Comparison of ENCODE assay signal across 10 mouse cellular contexts in the genomic region with DNA sequence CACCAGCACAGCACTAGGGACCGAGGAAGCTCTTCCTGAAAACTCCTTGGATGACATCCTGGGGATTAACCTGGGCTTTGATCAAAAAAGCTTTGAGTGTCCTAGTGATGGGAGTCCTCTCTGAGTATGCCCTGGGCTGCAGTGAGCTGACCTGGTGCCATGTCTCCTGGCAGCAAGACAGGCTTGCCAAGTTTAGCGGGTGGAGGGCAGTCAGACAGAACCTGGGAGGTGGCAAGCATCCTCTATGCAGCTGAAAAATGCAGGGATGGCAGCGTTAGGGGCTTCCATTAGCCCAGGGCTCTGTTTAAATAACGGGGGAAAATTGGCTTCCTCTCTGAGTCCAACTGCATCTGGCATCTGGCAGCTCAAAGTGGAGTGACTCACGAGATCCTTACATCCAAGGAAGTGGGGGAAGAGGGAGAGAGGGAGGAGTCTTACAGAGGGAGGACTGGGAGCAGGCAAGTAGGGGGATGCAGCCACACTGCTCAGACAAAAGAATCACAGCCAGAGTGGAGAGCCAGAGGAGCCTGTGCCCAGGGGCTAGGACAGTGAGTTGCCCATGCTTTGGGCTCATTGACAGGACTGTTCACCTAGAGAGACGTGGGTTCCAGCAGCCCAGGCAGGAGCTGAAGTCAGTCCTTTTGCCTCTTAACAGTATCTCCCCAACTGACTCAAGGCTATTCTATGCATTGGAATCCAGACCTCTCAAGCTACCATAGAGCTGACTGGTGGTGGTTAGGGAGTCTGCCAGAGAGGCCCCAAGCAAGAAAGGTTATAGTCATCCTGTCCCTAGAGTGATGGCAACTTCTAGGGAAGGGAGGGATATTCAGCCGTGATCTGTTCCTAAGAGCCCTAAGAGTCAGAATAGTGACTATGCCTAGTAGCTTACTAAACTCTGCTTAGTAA. TPM values are rescaled to one million over a fixed set of nuclear protein-coding genes. Genes with fewer than 3 reads are reported as not detected.
DNase-seq lines count a peak whose midpoint lies in the region; ATAC-seq and TF ChIP-seq lines count a peak whose summit lies in the region.
"Had no signal": no experiment of that assay in that cellular context is flagged by ENCODE, and none has a peak within 500 bp of the region (broad histone marks: within the 10 kb centered on the region; RNA-seq: fewer than 3 reads in every experiment).

No protein-coding gene starts in this region.

- no peak overlapping the region for H3K27ac ChIP-seq in lung, postnatal 0 days (ENCODE audit: low read length)
- H3K27ac ChIP-seq in hindbrain, embryonic 16.5 days (ENCODE audit: low read depth, low read length), result peak overlapping the region; percentile 21
- H3K27ac ChIP-seq in stomach, embryonic 15.5 days, result peak overlapping the region; percentile 48; the same call in 1 of the 2 replicates
- H3K27ac ChIP-seq: liver, embryonic 14.5 days had no signal

- H3K9me3 ChIP-seq in lung, postnatal 0 days (ENCODE audit: low read length), result no peaks in the 10 kb centered on the region
- no peaks in the 10 kb centered on the region for H3K9me3 ChIP-seq in hindbrain, embryonic 16.5 days (ENCODE audit: control insufficient read depth, low read length)
- H3K9me3 ChIP-seq in stomach, embryonic 15.5 days, result no peaks in the 10 kb centered on the region

- peak; percentile 62; the same call in 1 of the 2 replicates for ATAC-seq in lung, postnatal 0 days
- no peak for ATAC-seq in hindbrain, embryonic 16.5 days
- peak; percentile 63 for ATAC-seq in stomach, embryonic 15.5 days (ENCODE audit: insufficient read depth, low FRiP score, low read depth)

- 33% methylated on average over 7 of the region's 7 CpGs for WGBS in lung, postnatal 0 days
- WGBS in hindbrain, embryonic 16.5 days, result 39% methylated on average over 7 of the region's 7 CpGs
- 33% methylated on average over 7 of the region's 7 CpGs for WGBS in stomach, embryonic 15.5 days

- no peaks in the 10 kb centered on the region for H3K27me3 ChIP-seq in lung, postnatal 0 days (replicated peaks; ENCODE audit: insufficient read depth, low read length)
- H3K27me3 ChIP-seq in hindbrain, embryonic 16.5 days (replicated peaks; ENCODE audit: control insufficient read depth, insufficient read depth, low read length), result no peaks in the 10 kb centered on the region
- H3K27me3 ChIP-seq in stomach, embryonic 15.5 days (replicated peaks), result no peaks in the 10 kb centered on the region

- peak; percentile 49 to 57 for DNase-seq in cerebellum, postnatal 14 days
- DNase-seq in cerebellum, adult 11 months, result no peak
- DNase-seq in lung, postnatal 0 days (ENCODE audit: low spot score), result peak; percentile 27
- no peak for DNase-seq in lung, postnatal 36 days
- DNase-seq in adrenal gland, postnatal 10 days, result no peak
- DNase-seq in spleen, postnatal 36 days (ENCODE audit: low spot score in 2 of 2), result no peak

- no peak overlapping the region for H3K4me3 ChIP-seq in lung, postnatal 0 days (ENCODE audit: low read depth, low read length)
- H3K4me3 ChIP-seq in hindbrain, embryonic 16.5 days (ENCODE audit: low read length), result no peak overlapping the region
- H3K4me3 ChIP-seq in stomach, embryonic 15.5 days (replicated peaks), result no peak overlapping the region

- no peak for TF ChIP-seq CTCF in lung, postnatal 0 days (IDR thresholded peaks at IDR 0.05)

- H3K4me2 ChIP-seq in lung, postnatal 0 days (replicated peaks; ENCODE audit: low read depth, low read length), result no peak overlapping the region
- no peak overlapping the region for H3K4me2 ChIP-seq in hindbrain, embryonic 16.5 days (ENCODE audit: low read length)
- H3K4me2 ChIP-seq in stomach, embryonic 15.5 days, result no peak overlapping the region

- H3K4me1 ChIP-seq in lung, postnatal 0 days (ENCODE audit: insufficient read depth, low read depth, low read length), result no peaks in the 10 kb centered on the region
- peaks cover 34% of the 10 kb centered on the region for H3K4me1 ChIP-seq in hindbrain, embryonic 16.5 days (ENCODE audit: control insufficient read depth, insufficient read depth, low read depth, low read length)
- H3K4me1 ChIP-seq in stomach, embryonic 15.5 days, result peaks cover 6% of the 10 kb centered on the region; the same call in 1 of the 2 replicates

- no peaks in the 10 kb centered on the region for H3K36me3 ChIP-seq in lung, postnatal 0 days (ENCODE audit: insufficient read depth, low read length)
- no peaks in the 10 kb centered on the region for H3K36me3 ChIP-seq in hindbrain, embryonic 16.5 days (ENCODE audit: control insufficient read depth, insufficient read depth, low read length)
- no peaks in the 10 kb centered on the region for H3K36me3 ChIP-seq in stomach, embryonic 15.5 days

- TF ChIP-seq EP300 in lung, postnatal 0 days (IDR thresholded peaks at IDR 0.05), result no peak

- no peak overlapping the region for H3K9ac ChIP-seq in lung, postnatal 0 days (replicated peaks; ENCODE audit: low read depth)
- H3K9ac ChIP-seq in hindbrain, embryonic 16.5 days (ENCODE audit: low read depth, low read length), result peak overlapping the region; percentile 29
- H3K9ac ChIP-seq in stomach, embryonic 15.5 days, result no peak overlapping the region
- H3K9ac ChIP-seq: liver, embryonic 14.5 days had no signal

RNA-seq across cellular contexts. Expression of gene Insyn1, which starts 46.0 kb away (rescaled TPM):
- polyA plus RNA-seq in lung, postnatal 0 days (2015; fragmentation: Nextera tagmentation; extraction: Ambion mirVana), result 1.0 and 1.2 TPM in 2 replicates
- 8.5 and 9.6 TPM in 2 replicates for polyA plus RNA-seq in hindbrain, embryonic 16.5 days (2015; fragmentation: Nextera tagmentation; extraction: Ambion mirVana)
- polyA plus RNA-seq in stomach, embryonic 15.5 days (2015; fragmentation: Nextera tagmentation; extraction: Ambion mirVana), result 1.2 and 1.5 TPM in 2 replicates
- 10 to 100 TPM in 1 of 2 experiments, 1 to 10 TPM in 1; 9.6 to 10.7 TPM for total RNA-seq in adrenal gland, postnatal 10 days (2021)
- total RNA-seq: granulocyte monocyte progenitor cell, adult 5-6 weeks had no signal

Comparison
In these comparisons a context has a peak if more than half of its experiments do, and no peak if none do; other contexts are left out.
1. DNase-seq: peak in cerebellum, postnatal 14 days (2 of 2) and lung, postnatal 0 days (single experiment); none in cerebellum, adult 11 months (single experiment), lung, postnatal 36 days (single experiment), adrenal gland, postnatal 10 days (single experiment) and spleen, postnatal 36 days (0 of 2).